Mouse (Mus musculus) small intestine, adult 2 months (tissue): ENCODE data around the gene Trim40. TPM values are rescaled to one million over a fixed set of nuclear protein-coding genes. Genes with fewer than 3 reads are reported as not detected.
A peak's percentile ranks its signal among the peaks of the same experiment; 100 is the strongest.

ENCODE experiments used
- H3K27ac ChIP-seq: fragments of 200-500 bp; 2 replicates; pipeline ENCODE4 v1.5.1; 2012; ENCODE audit warnings: low read depth, low read length, control low read depth, inconsistent platforms; ENCODE audit not compliant: insufficient read depth
- H3K27me3 ChIP-seq: fragments of 200-500 bp; 2 replicates; pipeline ENCODE4 v1.6.1; 2012; ENCODE audit warnings: mild to moderate bottlenecking, moderate library complexity, low read length, inconsistent platforms; ENCODE audit not compliant: control insufficient read depth, insufficient read depth
- H3K36me3 ChIP-seq: fragments of 200-500 bp; 2 replicates; pipeline ENCODE4 v1.6.1; 2012; ENCODE audit warnings: mild to moderate bottlenecking, low read length, control low read depth, inconsistent platforms; ENCODE audit not compliant: control insufficient read depth, insufficient read depth
- H3K4me1 ChIP-seq: fragments of 200-500 bp; 2 replicates; pipeline ENCODE4 v1.6.1; 2012; ENCODE audit warnings: low read length, inconsistent platforms, mixed read lengths; ENCODE audit not compliant: control insufficient read depth, insufficient read depth, insufficient read length
- H3K4me3 ChIP-seq: fragments of 200-500 bp; 2 replicates; pipeline ENCODE4 v1.5.1; 2012; ENCODE audit warnings: low read depth, mild to moderate bottlenecking, control low read depth, inconsistent platforms, low read length, moderate library complexity
- CTCF ChIP-seq: fragments of 200-500 bp; IDR thresholded peaks from 2 replicates; pipeline ENCODE4 v1.5.1; 2012; ENCODE audit warnings: low read depth, mild to moderate bottlenecking, control low read depth, inconsistent platforms, low read length, moderate library complexity, mixed read lengths; ENCODE audit not compliant: insufficient replicate concordance, insufficient read length; ENCODE audit errors: extremely low read depth
- POLR2A ChIP-seq: fragments of 200-500 bp; IDR thresholded peaks from 2 replicates; pipeline ENCODE4 v1.6.1; 2012; ENCODE audit warnings: low read depth, mild to moderate bottlenecking, control low read depth, inconsistent platforms, low read length, moderate library complexity
- WGBS: fragments of 180-500 bp; shearing (Covaris S2); methylation state at CpG from one replicate; pipeline ENCODE4 v1.1.7; 2018; 5-methylcytosine and 5-hydroxymethylcytosine counted together
- polyA plus RNA-seq: library from polyadenylated mRNA; depleted of rRNA; stranded (reverse); fragments of >200 nt; gene quantifications from 2 replicates; pipeline ENCODE4 v1.2.3, GENCODE M21; 2012; rRNA removed

Trim40 gene
- polyA plus RNA-seq, result 23.2 and 42.3 TPM in 2 replicates

DNA sequence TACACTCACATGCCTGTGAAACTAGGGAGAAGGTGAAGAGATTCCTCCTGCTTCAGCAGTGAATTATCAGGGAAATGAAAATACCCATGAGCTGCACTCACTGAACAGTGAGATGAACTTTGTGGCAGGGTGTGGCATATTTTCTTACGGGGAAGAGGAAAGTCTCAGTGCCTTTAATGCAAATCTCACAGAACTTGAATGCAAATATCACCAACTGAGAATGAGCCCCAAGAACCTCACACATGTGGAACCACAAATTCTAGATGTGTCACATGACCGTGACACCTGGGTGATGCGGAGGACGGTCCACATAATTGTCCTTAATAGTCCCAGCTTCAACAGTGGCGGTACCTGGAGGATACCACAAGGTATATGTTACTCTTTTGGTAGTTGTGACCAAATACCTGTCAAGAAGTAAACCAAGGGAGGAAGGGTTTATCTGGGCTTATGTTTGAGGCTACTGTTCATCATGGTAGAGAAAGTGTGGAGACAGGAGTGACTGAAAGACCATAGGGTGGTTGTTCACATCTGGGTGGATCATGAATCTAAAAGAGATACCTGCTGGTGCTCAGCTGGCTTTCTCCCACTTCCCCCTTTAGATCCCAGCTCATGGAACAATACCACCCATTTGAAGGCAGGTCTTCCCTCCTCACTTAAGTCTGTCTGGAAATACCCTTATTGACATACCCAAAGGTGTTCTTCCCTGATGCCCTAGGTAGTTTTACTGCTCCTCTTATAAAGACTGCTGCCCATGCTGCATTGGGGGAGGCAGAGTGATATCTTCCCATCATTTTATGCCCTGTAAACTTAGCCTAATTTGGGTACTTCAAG lies at the start of gene Trim40:
Trim40 (minus strand) TSS at position 51 of the 831 bp plus-strand sequence.
- no peak for TF ChIP-seq POLR2A
- TF ChIP-seq CTCF, result no peak
- 23% methylated on average over 5 of the region's 5 CpGs for WGBS
- peak within 1 kb of the TSS; percentile 99 for H3K27ac ChIP-seq

DNA sequence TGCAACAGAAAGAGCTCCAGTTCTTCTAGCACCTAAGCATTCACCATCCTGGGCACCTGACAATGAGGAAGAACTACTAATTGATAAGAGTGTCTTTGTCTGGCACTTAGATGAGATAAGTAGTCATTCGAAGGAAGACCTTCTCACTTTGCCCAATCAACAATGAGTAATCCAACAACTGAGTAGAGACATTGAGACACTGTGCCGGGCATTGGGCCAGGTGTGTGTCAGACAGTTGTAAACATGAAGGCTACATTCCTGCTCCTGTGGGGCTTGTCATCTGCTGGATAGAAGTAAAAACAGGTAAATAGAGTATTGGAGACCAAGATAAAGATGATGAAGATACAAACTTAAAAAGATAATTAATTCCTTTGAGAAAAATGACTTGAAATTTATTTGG lies 48.1 kb upstream of the Trim40 start:
- TF ChIP-seq POLR2A (no peak), CTCF (no peak)
- no peak overlapping the region for H3K27ac ChIP-seq
- WGBS, result 29% methylated on average over 2 of the region's 2 CpGs

More for the DNA sequence above, at the start of gene Trim40:
- no peaks in the 10 kb centered on the region for H3K27me3 ChIP-seq
- H3K4me1 ChIP-seq, result peaks cover 21% of the 10 kb centered on the region; the same call in 1 of the 2 replicates
- H3K4me3 ChIP-seq, result peak within 1 kb of the TSS; percentile 56
- H3K36me3 ChIP-seq, result no peaks in the 10 kb centered on the region

DNA sequence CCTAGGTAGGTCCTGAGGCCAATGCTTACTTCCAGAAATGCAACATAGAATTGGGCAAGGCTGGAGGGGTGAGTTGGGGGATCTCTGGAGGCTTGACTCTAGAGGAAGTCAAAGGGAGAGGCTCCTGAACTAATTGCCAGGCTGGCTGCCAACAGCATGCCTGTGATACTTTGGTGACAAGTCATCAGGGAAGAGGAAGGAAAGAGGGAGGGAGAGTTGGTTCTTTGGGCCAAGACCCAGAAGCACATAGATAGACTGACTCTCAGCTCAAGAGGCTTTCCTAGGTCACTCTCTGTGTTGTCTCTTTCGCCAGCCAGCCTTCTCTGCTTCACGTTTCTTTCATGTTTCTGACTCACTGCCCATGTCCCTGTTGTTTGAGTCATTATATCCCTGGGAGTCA lies 41.9 kb upstream of the Trim40 start:
- TF ChIP-seq CTCF (no peak), POLR2A (no peak)
- H3K36me3 ChIP-seq, result no peaks in the 10 kb centered on the region
- H3K4me3 ChIP-seq, result no peak overlapping the region
- no peaks in the 10 kb centered on the region for H3K4me1 ChIP-seq
- H3K27ac ChIP-seq, result no peak overlapping the region
- H3K27me3 ChIP-seq, result 0 out of 2 replicates have a peak, but pooled peaks cover 3% of the 10 kb centered on the region
- 59% methylated on average over 2 of the region's 2 CpGs for WGBS

More for the DNA sequence above, 48.1 kb upstream of the Trim40 start:
- Histone ChIP-seq H3K36me3 (no peaks in the 10 kb centered on the region), H3K4me3 (no peak overlapping the region), H3K27me3 (peaks cover 4% of the 10 kb centered on the region), H3K4me1 (peaks cover 9% of the 10 kb centered on the region)

DNA sequence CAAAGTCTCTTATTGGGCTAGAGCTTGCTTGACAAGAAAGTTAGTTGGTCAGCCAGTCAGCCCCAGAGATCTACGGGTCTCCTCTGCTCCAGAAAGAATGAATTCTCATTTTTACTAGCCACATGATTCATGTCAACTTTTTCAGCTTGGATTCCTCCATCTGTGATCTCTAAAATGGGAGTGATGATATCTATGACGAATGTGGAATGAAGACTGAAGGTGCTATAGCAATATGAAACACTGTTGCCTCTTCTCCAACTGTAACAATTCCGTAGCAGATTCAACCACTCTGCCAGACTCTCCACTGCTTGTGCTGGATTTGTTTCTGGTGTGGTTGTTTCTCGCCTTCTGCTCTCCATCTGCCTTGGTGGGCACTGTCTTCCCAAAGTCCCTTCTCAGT lies 41.2 kb upstream of the Trim40 start:
- Histone ChIP-seq H3K27ac (no peak overlapping the region), H3K27me3 (0 out of 2 replicates have a peak, but pooled peaks cover 3% of the 10 kb centered on the region), H3K4me3 (no peak overlapping the region), H3K4me1 (no peaks in the 10 kb centered on the region), H3K36me3 (no peaks in the 10 kb centered on the region)
- TF ChIP-seq POLR2A, result no peak
- no peak for TF ChIP-seq CTCF
- 72% methylated on average over 4 of the region's 4 CpGs for WGBS

DNA sequence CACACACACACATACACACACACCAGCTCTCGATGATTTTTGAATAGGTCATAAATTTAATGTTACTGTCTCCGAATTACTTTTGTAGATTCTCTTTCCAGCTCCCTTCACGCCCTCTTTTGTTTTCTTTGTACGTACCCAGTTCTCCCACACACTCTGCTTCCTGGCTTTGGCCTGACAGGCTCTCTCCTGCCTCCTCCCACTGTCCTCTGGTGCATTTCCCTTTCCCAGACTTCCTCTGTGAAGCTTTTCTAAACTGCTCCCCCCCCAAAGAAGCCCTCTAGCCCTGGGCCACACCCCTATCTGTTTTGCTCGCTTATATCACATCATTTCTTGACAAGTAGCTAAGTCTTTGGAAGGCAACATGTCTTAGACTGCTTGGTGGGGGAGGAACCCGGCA lies 40.3 kb upstream of the Trim40 start:
- Histone ChIP-seq H3K4me1 (no peaks in the 10 kb centered on the region), H3K27me3 (0 out of 2 replicates have a peak, but pooled peaks cover 3% of the 10 kb centered on the region), H3K27ac (no peak overlapping the region), H3K36me3 (no peaks in the 10 kb centered on the region), H3K4me3 (no peak overlapping the region)
- WGBS, result 65% methylated on average over 6 of the region's 6 CpGs
- no peak for TF ChIP-seq CTCF
- no peak for TF ChIP-seq POLR2A

DNA sequence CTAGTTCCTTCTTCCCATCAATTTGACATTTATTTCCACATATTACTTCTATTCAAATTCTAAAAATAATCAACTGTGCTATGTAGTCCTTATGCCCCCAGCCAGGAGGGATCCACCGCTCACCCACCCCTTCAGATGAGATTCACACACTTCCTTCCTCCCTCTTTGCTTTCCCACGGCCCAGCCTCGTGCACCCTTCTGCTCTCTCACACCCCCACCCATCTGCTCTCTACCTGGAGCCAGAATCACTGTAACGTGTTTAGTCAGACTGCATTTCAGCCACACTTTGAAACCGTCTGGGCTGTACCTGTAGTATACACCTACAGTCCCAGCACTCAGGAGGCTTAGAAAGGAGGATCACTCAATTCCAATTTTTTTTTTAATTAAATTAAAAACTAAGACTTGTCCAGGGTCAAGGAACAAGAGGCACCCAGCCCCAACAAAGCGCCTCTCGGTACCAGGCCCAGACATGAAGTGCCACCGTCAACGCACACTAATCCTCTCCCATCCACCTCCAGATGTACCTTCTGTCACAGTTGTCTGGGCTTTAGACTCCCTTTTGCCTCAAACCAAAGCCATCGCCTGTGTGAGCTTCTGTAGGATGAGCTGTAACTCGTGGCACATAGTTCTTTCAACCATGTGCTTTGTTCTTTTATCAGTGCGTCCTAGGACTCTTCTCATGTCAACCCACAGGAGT lies 39.5 kb upstream of the Trim40 start:
- WGBS, result 70% methylated on average over 12 of the region's 12 CpGs
- TF ChIP-seq POLR2A, result no peak
- TF ChIP-seq CTCF, result no peak
- no peak overlapping the region for H3K4me3 ChIP-seq

DNA sequence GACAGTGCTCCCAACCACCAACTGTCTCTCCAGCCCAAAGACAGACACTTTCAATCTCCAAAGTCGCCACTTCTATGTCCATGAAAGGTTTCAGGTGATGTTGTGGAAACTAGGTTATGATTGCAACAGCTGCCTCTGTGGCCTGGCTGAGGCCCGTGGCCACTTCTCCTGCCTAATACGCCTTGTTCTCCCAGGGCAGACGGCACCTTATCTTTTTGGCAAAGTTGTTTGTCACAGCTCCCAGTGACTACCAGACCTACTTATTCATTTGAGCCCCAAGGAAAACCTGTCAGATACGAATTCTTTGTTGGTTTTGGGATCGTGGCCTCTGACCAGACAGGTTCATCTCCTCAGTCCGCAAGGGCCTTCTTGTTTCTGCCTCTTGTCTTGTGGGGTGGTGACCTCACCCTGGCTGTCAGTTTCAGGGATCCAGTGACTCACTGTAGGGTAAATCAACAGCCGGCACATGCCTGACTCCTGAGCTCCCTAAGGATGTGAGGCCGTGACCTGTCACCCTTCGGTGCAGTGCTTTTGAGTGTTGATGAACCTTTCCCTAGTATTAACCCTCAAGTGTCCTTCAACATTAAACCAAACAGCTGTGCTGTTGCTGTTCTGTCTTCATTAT lies 37.7 kb upstream of the Trim40 start:
- Histone ChIP-seq H3K4me3 (no peak overlapping the region), H3K27ac (no peak overlapping the region), H3K4me1 (no peaks in the 10 kb centered on the region), H3K27me3 (0 out of 2 replicates have a peak, but pooled peaks cover 3% of the 10 kb centered on the region), H3K36me3 (no peaks in the 10 kb centered on the region)
- no peak for TF ChIP-seq POLR2A
- TF ChIP-seq CTCF, result no peak
- 38% methylated on average over 10 of the region's 10 CpGs for WGBS

More for the DNA sequence above, 39.5 kb upstream of the Trim40 start:
- H3K36me3 ChIP-seq, result no peaks in the 10 kb centered on the region
- no peak overlapping the region for H3K27ac ChIP-seq
- H3K27me3 ChIP-seq, result 0 out of 2 replicates have a peak, but pooled peaks cover 3% of the 10 kb centered on the region
- H3K4me1 ChIP-seq, result no peaks in the 10 kb centered on the region
